Mouse (Mus musculus) cortical plate, adult 2 months (tissue): Measurements from ENCODE around the gene Psap.

Source experiments
- CTCF ChIP-seq: fragments of 200-500 bp; IDR thresholded peaks from 2 replicates; pipeline ENCODE4 v1.5.1; 2011; ENCODE audit warnings: mild to moderate bottlenecking, control low read depth, low read length; ENCODE audit not compliant: insufficient read depth; ENCODE audit errors: extremely low read depth
- POLR2A ChIP-seq: fragments of 200-500 bp; IDR thresholded peaks from 2 replicates; pipeline ENCODE4 v1.6.1; 2011; ENCODE audit warnings: mild to moderate bottlenecking, low read length, control low read depth; ENCODE audit not compliant: insufficient read depth; ENCODE audit errors: extremely low read depth

DNA sequence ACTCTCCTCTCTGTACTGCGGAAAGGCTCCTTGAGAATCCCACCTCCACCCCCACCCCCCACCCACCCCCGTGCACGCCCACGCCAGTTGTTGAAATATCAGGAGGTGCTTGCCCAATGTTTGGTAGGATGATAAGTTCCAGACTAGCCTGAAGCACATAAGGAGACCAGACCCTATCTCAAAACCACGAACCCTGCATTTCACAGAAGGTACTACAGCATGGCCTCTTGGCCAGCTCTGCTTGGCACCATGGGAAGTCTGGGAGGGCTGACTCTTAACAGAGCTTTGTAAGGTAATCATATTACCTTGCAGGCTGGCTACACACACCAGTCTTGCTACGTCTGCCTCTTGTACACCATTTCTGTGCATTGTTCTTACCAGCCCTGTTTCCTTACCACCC is 5.2 kb upstream of the Psap start:
- TF ChIP-seq CTCF, result no peak
- TF ChIP-seq POLR2A, result no peak
